ENCODE assay signal across 8 mouse cellular contexts in the genomic region with DNA sequence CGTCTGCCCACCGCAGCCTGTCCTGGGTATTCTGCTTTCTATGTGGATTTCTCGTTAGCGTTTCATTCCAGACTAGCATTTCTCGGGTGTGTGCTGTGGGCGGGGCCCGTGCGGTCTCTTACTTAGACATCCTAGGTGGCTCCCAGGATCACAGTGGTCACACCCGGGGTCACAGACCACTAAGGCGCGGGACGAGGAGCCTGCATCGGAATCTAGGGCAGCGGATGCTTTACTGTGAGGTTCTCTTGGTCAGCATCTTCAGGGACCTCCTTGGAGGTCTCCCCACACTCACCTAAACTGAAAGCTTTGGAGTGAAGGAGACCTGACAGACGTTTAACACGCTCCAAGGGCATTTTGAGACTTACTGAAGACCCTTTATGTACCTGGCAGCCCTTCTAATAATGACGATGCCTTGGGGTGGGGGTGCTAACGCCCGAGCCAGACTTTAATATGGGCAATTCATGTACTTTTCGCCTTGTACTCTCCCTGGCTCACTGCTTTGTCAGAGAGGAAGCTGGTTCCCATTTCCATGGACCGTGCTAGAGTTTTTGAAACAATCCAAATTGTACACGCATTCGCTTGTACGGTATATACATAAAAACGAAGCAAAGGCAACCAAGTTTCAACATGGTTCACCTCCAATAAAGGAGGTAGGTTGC.
A peak's percentile ranks its signal among the peaks of the same experiment; 100 is the strongest.
DNase-seq lines count a peak whose midpoint lies in the region; ATAC-seq and TF ChIP-seq lines count a peak whose summit lies in the region.

No protein-coding gene starts in this region.

- ATAC-seq in forebrain, embryonic 11.5 days (replicated peaks; ENCODE audit: low FRiP score) = peak; percentile 57; the same call in 1 of the 2 replicates
- peak; percentile 61 for ATAC-seq in liver, embryonic 11.5 days (replicated peaks; ENCODE audit: low FRiP score)
- ATAC-seq in stomach, embryonic 16.5 days (ENCODE audit: insufficient read depth, low FRiP score) = no peak

- H3K79me2 ChIP-seq in C2C12 (ENCODE audit: control insufficient read depth, insufficient read depth) = no peaks in the 10 kb centered on the region

- peak overlapping the region; percentile 74 for H3K4me2 ChIP-seq in forebrain, embryonic 11.5 days (ENCODE audit: low read depth, low read length, severe bottlenecking)
- H3K4me2 ChIP-seq in liver, embryonic 11.5 days = peak overlapping the region; percentile 82
- peak overlapping the region; percentile 82 for H3K4me2 ChIP-seq in stomach, embryonic 16.5 days (ENCODE audit: low read depth, low read length)

- peak overlapping the region; percentile 99 for H3K27ac ChIP-seq in forebrain, embryonic 11.5 days (ENCODE audit: low read depth, low read length)
- peak overlapping the region; percentile 99 for H3K27ac ChIP-seq in liver, embryonic 11.5 days (ENCODE audit: low read depth, low read length)
- H3K27ac ChIP-seq in stomach, embryonic 16.5 days (ENCODE audit: low read length) = peak overlapping the region; percentile 100

- peak overlapping the region; percentile 68 for H3ac ChIP-seq in C2C12 (ENCODE audit: control insufficient read depth, insufficient read length, low read depth)

- H3K9ac ChIP-seq in forebrain, embryonic 11.5 days (ENCODE audit: low read length) = peak overlapping the region; percentile 98
- H3K9ac ChIP-seq in liver, embryonic 11.5 days (ENCODE audit: low read depth, low read length) = peak overlapping the region; percentile 94
- peak overlapping the region; percentile 94 for H3K9ac ChIP-seq in stomach, embryonic 16.5 days (ENCODE audit: low read length)

- DNase-seq in gastrocnemius, adult 18-20 months (ENCODE audit: low spot score) = peak; percentile 33
- DNase-seq in gastrocnemius, adult 8-10 months (ENCODE audit: low spot score in 2 of 2) = no peak
- DNase-seq in forebrain, embryonic 11.5 days (ENCODE audit: low spot score) = peak; percentile 63
- no peak for DNase-seq in liver, embryonic 11.5 days (ENCODE audit: low spot score)
- DNase-seq in ovary, postnatal 14 days (ENCODE audit: low spot score) = no peak
- no peak for DNase-seq in layer of hippocampus, adult 8-10 months (ENCODE audit: low spot score in 2 of 2)

- no peaks in the 10 kb centered on the region for H3K36me3 ChIP-seq in C2C12 (ENCODE audit: control insufficient read depth, insufficient read depth)
- no peaks in the 10 kb centered on the region for H3K36me3 ChIP-seq in forebrain, embryonic 11.5 days (ENCODE audit: control insufficient read depth, insufficient read depth, low read length)
- H3K36me3 ChIP-seq in liver, embryonic 11.5 days (ENCODE audit: control insufficient read depth, insufficient read depth, low read length) = no peaks in the 10 kb centered on the region
- H3K36me3 ChIP-seq in stomach, embryonic 16.5 days (ENCODE audit: control insufficient read depth, insufficient read depth, low read length) = no peaks in the 10 kb centered on the region

- peaks cover 3% of the 10 kb centered on the region; the same call in 1 of the 2 replicates for H3K4me1 ChIP-seq in forebrain, embryonic 11.5 days (replicated peaks; ENCODE audit: control insufficient read depth, insufficient read depth, low read length)
- H3K4me1 ChIP-seq in liver, embryonic 11.5 days (replicated peaks; ENCODE audit: control insufficient read depth, insufficient read depth, low read length) = peaks cover 9% of the 10 kb centered on the region
- peaks cover 25% of the 10 kb centered on the region for H3K4me1 ChIP-seq in stomach, embryonic 16.5 days (ENCODE audit: control insufficient read depth, insufficient read depth, low read length)

- no peaks in the 10 kb centered on the region for H3K79me3 ChIP-seq in C2C12 (ENCODE audit: low read depth)

- no peaks in the 10 kb centered on the region for H3K9me3 ChIP-seq in forebrain, embryonic 11.5 days (ENCODE audit: control insufficient read depth, low read length)
- no peaks in the 10 kb centered on the region for H3K9me3 ChIP-seq in liver, embryonic 11.5 days (ENCODE audit: control insufficient read depth, low read length)
- H3K9me3 ChIP-seq in stomach, embryonic 16.5 days (replicated peaks; ENCODE audit: control insufficient read depth, low read length) = no peaks in the 10 kb centered on the region

- H3K4me3 ChIP-seq in C2C12 (ENCODE audit: insufficient read depth, poor library complexity, severe bottlenecking) = peak overlapping the region; percentile 39
- peak overlapping the region; percentile 50 for H3K4me3 ChIP-seq in forebrain, embryonic 11.5 days (ENCODE audit: low read depth, low read length)
- peak overlapping the region; percentile 67 for H3K4me3 ChIP-seq in liver, embryonic 11.5 days (ENCODE audit: low read depth, low read length)
- peak overlapping the region; percentile 78 for H3K4me3 ChIP-seq in stomach, embryonic 16.5 days (replicated peaks; ENCODE audit: low read length)

- WGBS in forebrain, embryonic 11.5 days = 15% methylated on average over 25 of the region's 25 CpGs
- WGBS in liver, embryonic 11.5 days = 10% methylated on average over 25 of the region's 25 CpGs
- WGBS in stomach, embryonic 16.5 days = 5% methylated on average over 25 of the region's 25 CpGs

- no peaks in the 10 kb centered on the region for H3K27me3 ChIP-seq in C2C12 (ENCODE audit: control insufficient read depth, insufficient read depth, insufficient read length)
- no peaks in the 10 kb centered on the region for H3K27me3 ChIP-seq in forebrain, embryonic 11.5 days (ENCODE audit: control insufficient read depth, insufficient read depth, low read length)
- H3K27me3 ChIP-seq in liver, embryonic 11.5 days (replicated peaks; ENCODE audit: control insufficient read depth, insufficient read depth, low read length) = no peaks in the 10 kb centered on the region
- no peaks in the 10 kb centered on the region for H3K27me3 ChIP-seq in stomach, embryonic 16.5 days (ENCODE audit: control insufficient read depth, insufficient read depth, low read length)

- no peak for TF ChIP-seq CTCF in C2C12 (IDR thresholded peaks at IDR 0.05; ENCODE audit: control insufficient read depth, insufficient read depth, insufficient read length)

TF ChIP-seq in C2C12, 6 proteins besides CTCF, POLR2A, EP300 and RAD21:
- TF ChIP-seq FOSL1 (IDR thresholded peaks at IDR 0.05; ENCODE audit: insufficient read depth, low read length, poor library complexity, severe bottlenecking) = no peak
- TF ChIP-seq CEBPB (IDR thresholded peaks at IDR 0.05; ENCODE audit: low read depth) = no peak
- no peak for TF ChIP-seq MYOG (IDR thresholded peaks at IDR 0.05; ENCODE audit: control insufficient read depth, extremely low read depth, insufficient read length)
- TF ChIP-seq USF1 (IDR thresholded peaks at IDR 0.05; ENCODE audit: low read depth) = no peak
- TF ChIP-seq MAX (IDR thresholded peaks at IDR 0.05) = no peak
- TF ChIP-seq MYOD1 (IDR thresholded peaks at IDR 0.05; ENCODE audit: control insufficient read depth, insufficient read length, low read depth) = no peak

Comparison
In these comparisons a context has a peak if more than half of its experiments do, and no peak if none do; other contexts are left out.
1. DNase-seq: peak in gastrocnemius, adult 18-20 months (single experiment) and forebrain, embryonic 11.5 days (single experiment); none in gastrocnemius, adult 8-10 months (0 of 2), liver, embryonic 11.5 days (single experiment), ovary, postnatal 14 days (single experiment) and layer of hippocampus, adult 8-10 months (0 of 2).
2. Peak in every context shown above with its lines, with median percentiles within 50 percentile points of each other: H3K4me3 ChIP-seq, H3K27ac ChIP-seq, H3K4me2 ChIP-seq and H3K9ac ChIP-seq.